Mouse (Mus musculus): ENCODE measurements around the gene Akap2. TPM values are rescaled to one million over a fixed set of nuclear protein-coding genes. Genes with fewer than 3 reads are reported as not detected.
A peak's percentile ranks its signal among the peaks of the same experiment; 100 is the strongest.

Gene Akap2
- 0.67 to 1.3 TPM (median 0.96 TPM) in 3 replicates for total RNA-seq (2017)

- ATAC-seq (replicated peaks; ENCODE audit: insufficient number of reproducible peaks, low FRiP score, low TSS enrichment, poor library complexity, severe bottlenecking): no peak
Measured at GRCm38 (mm10) chr4:57717354-57717753, at the start of gene Akap2. Akap2 (plus strand) TSS chr4:57717657.

- ATAC-seq (replicated peaks; ENCODE audit: insufficient number of reproducible peaks, low FRiP score, low TSS enrichment, poor library complexity, severe bottlenecking): no peak
Measured at GRCm38 (mm10) chr4:57670813-57671469, 46.5 kb upstream of the Akap2 start.

GRCm38 (mm10) chr4:57672541-57672940 is 44.9 kb upstream of the Akap2 start:
- no peak for ATAC-seq (replicated peaks; ENCODE audit: insufficient number of reproducible peaks, low FRiP score, low TSS enrichment, poor library complexity, severe bottlenecking)

- 0 out of 2 replicates have a peak, but pooled peaks have one; percentile 45 for ATAC-seq (replicated peaks; ENCODE audit: insufficient number of reproducible peaks, low FRiP score, low TSS enrichment, poor library complexity, severe bottlenecking)
Measured at GRCm38 (mm10) chr4:57672996-57673906, 44.2 kb upstream of the Akap2 start.

GRCm38 (mm10) chr4:57674351-57674750 is 43.1 kb upstream of the Akap2 start:
- no peak for ATAC-seq (replicated peaks; ENCODE audit: insufficient number of reproducible peaks, low FRiP score, low TSS enrichment, poor library complexity, severe bottlenecking)

- no peak for ATAC-seq (replicated peaks; ENCODE audit: insufficient number of reproducible peaks, low FRiP score, low TSS enrichment, poor library complexity, severe bottlenecking)
Measured at GRCm38 (mm10) chr4:57675387-57675786, 42.1 kb upstream of the Akap2 start.

- no peak for ATAC-seq (replicated peaks; ENCODE audit: insufficient number of reproducible peaks, low FRiP score, low TSS enrichment, poor library complexity, severe bottlenecking)
Measured at GRCm38 (mm10) chr4:57677916-57678315, 39.5 kb upstream of the Akap2 start.

- no peak for ATAC-seq (replicated peaks; ENCODE audit: insufficient number of reproducible peaks, low FRiP score, low TSS enrichment, poor library complexity, severe bottlenecking)
Measured at GRCm38 (mm10) chr4:57678991-57679457, 38.4 kb upstream of the Akap2 start.

GRCm38 (mm10) chr4:57680186-57680585 is 37.3 kb upstream of the Akap2 start:
- no peak for ATAC-seq (replicated peaks; ENCODE audit: insufficient number of reproducible peaks, low FRiP score, low TSS enrichment, poor library complexity, severe bottlenecking)

GRCm38 (mm10) chr4:57681511-57681910 is 35.9 kb upstream of the Akap2 start:
- peak; percentile 41; the same call in 1 of the 2 replicates for ATAC-seq (replicated peaks; ENCODE audit: insufficient number of reproducible peaks, low FRiP score, low TSS enrichment, poor library complexity, severe bottlenecking)

- ATAC-seq (replicated peaks; ENCODE audit: insufficient number of reproducible peaks, low FRiP score, low TSS enrichment, poor library complexity, severe bottlenecking): no peak
Measured at GRCm38 (mm10) chr4:57682341-57682740, 35.1 kb upstream of the Akap2 start.

GRCm38 (mm10) chr4:57682944-57683343 is 34.5 kb upstream of the Akap2 start:
- ATAC-seq (replicated peaks; ENCODE audit: insufficient number of reproducible peaks, low FRiP score, low TSS enrichment, poor library complexity, severe bottlenecking): no peak

- ATAC-seq (replicated peaks; ENCODE audit: insufficient number of reproducible peaks, low FRiP score, low TSS enrichment, poor library complexity, severe bottlenecking): no peak
Measured at GRCm38 (mm10) chr4:57684676-57685215, 32.7 kb upstream of the Akap2 start.

GRCm38 (mm10) chr4:57686736-57687135 is 30.7 kb upstream of the Akap2 start:
- ATAC-seq (replicated peaks; ENCODE audit: insufficient number of reproducible peaks, low FRiP score, low TSS enrichment, poor library complexity, severe bottlenecking): no peak

GRCm38 (mm10) chr4:57687583-57687982 is 29.9 kb upstream of the Akap2 start:
- no peak for ATAC-seq (replicated peaks; ENCODE audit: insufficient number of reproducible peaks, low FRiP score, low TSS enrichment, poor library complexity, severe bottlenecking)

- no peak for ATAC-seq (replicated peaks; ENCODE audit: insufficient number of reproducible peaks, low FRiP score, low TSS enrichment, poor library complexity, severe bottlenecking)
Measured at GRCm38 (mm10) chr4:57688131-57688530, 29.3 kb upstream of the Akap2 start.

GRCm38 (mm10) chr4:57690001-57690400 is 27.5 kb upstream of the Akap2 start:
- ATAC-seq (replicated peaks; ENCODE audit: insufficient number of reproducible peaks, low FRiP score, low TSS enrichment, poor library complexity, severe bottlenecking): no peak

- ATAC-seq (replicated peaks; ENCODE audit: insufficient number of reproducible peaks, low FRiP score, low TSS enrichment, poor library complexity, severe bottlenecking): no peak
Measured at GRCm38 (mm10) chr4:57690805-57691204, 26.7 kb upstream of the Akap2 start.

GRCm38 (mm10) chr4:57694356-57695136 is 22.9 kb upstream of the Akap2 start:
- ATAC-seq (replicated peaks; ENCODE audit: insufficient number of reproducible peaks, low FRiP score, low TSS enrichment, poor library complexity, severe bottlenecking): no peak
